Mouse (Mus musculus): ENCODE data around the gene Klrg1.
A peak's percentile ranks its signal among the peaks of the same experiment; 100 is the strongest.

Gene Klrg1

GRCm38 (mm10) chr6:122282782-122283181 is at the start of gene Klrg1:
Klrg1 (minus strand) TSS chr6:122282882.
- DNase-seq (ENCODE audit: low spot score): no peak

- no peak for DNase-seq (ENCODE audit: low spot score)
Observed at GRCm38 (mm10) chr6:122325361-122325975, 42.8 kb upstream of the Klrg1 start.

- DNase-seq (ENCODE audit: low spot score): no peak
Observed at GRCm38 (mm10) chr6:122318726-122319125, 36.0 kb upstream of the Klrg1 start.

GRCm38 (mm10) chr6:122310187-122310820 is 27.6 kb upstream of the Klrg1 start:
- DNase-seq (ENCODE audit: low spot score): no peak

- DNase-seq (ENCODE audit: low spot score): no peak
Observed at GRCm38 (mm10) chr6:122309446-122309960, 26.8 kb upstream of the Klrg1 start.

GRCm38 (mm10) chr6:122308505-122309393 is 26.1 kb upstream of the Klrg1 start, which contains the start of gene M6pr:
M6pr (plus strand) TSS chr6:122308720.
- DNase-seq (ENCODE audit: low spot score): peak; percentile 98

- peak; percentile 23 for DNase-seq (ENCODE audit: low spot score)
Observed at GRCm38 (mm10) chr6:122308136-122308504, 25.4 kb upstream of the Klrg1 start.

GRCm38 (mm10) chr6:122306707-122307106 is 24.0 kb upstream of the Klrg1 start:
- DNase-seq (ENCODE audit: low spot score): no peak

GRCm38 (mm10) chr6:122304790-122305555 is 22.3 kb upstream of the Klrg1 start:
- DNase-seq (ENCODE audit: low spot score): no peak

GRCm38 (mm10) chr6:122304355-122304754 is 21.7 kb upstream of the Klrg1 start:
- DNase-seq (ENCODE audit: low spot score): peak; percentile 85

- no peak for DNase-seq (ENCODE audit: low spot score)
Observed at GRCm38 (mm10) chr6:122303526-122303925, 20.8 kb upstream of the Klrg1 start.

GRCm38 (mm10) chr6:122302661-122303060 is 20.0 kb upstream of the Klrg1 start:
- no peak for DNase-seq (ENCODE audit: low spot score)

- DNase-seq (ENCODE audit: low spot score): no peak
Observed at GRCm38 (mm10) chr6:122302121-122302520, 19.4 kb upstream of the Klrg1 start.

- DNase-seq (ENCODE audit: low spot score): no peak
Observed at GRCm38 (mm10) chr6:122299621-122300133, 17.0 kb upstream of the Klrg1 start.

GRCm38 (mm10) chr6:122298223-122298609 is 15.5 kb upstream of the Klrg1 start:
- DNase-seq (ENCODE audit: low spot score): no peak

GRCm38 (mm10) chr6:122297279-122298222 is 14.9 kb upstream of the Klrg1 start:
- peak; percentile 77 for DNase-seq (ENCODE audit: low spot score)

GRCm38 (mm10) chr6:122296918-122297278 is 14.2 kb upstream of the Klrg1 start:
- DNase-seq (ENCODE audit: low spot score): no peak

GRCm38 (mm10) chr6:122295242-122295641 is 12.6 kb upstream of the Klrg1 start:
- no peak for DNase-seq (ENCODE audit: low spot score)

- no peak for DNase-seq (ENCODE audit: low spot score)
Observed at GRCm38 (mm10) chr6:122294290-122294689, 11.6 kb upstream of the Klrg1 start.

- DNase-seq (ENCODE audit: low spot score): no peak
Observed at GRCm38 (mm10) chr6:122293796-122294195, 11.1 kb upstream of the Klrg1 start.

- DNase-seq (ENCODE audit: low spot score): no peak
Observed at GRCm38 (mm10) chr6:122293121-122293520, 10.4 kb upstream of the Klrg1 start.
